Mouse (Mus musculus) testis, adult 2 months (tissue): ENCODE results near the gene Galnt7.

Experiments
- CTCF ChIP-seq: fragments of 200-500 bp; IDR thresholded peaks from 2 replicates; pipeline ENCODE4 v1.5.1; 2012; ENCODE audit warnings: low read depth, mild to moderate bottlenecking, inconsistent platforms, low read length, moderate library complexity; ENCODE audit not compliant: control insufficient read depth, insufficient read depth, insufficient replicate concordance
- POLR2A ChIP-seq: fragments of 200-500 bp; IDR thresholded peaks from 2 replicates; pipeline ENCODE4 v1.6.1; 2012; ENCODE audit warnings: low read depth, mild to moderate bottlenecking, inconsistent platforms, low read length, moderate library complexity; ENCODE audit not compliant: control insufficient read depth

DNA sequence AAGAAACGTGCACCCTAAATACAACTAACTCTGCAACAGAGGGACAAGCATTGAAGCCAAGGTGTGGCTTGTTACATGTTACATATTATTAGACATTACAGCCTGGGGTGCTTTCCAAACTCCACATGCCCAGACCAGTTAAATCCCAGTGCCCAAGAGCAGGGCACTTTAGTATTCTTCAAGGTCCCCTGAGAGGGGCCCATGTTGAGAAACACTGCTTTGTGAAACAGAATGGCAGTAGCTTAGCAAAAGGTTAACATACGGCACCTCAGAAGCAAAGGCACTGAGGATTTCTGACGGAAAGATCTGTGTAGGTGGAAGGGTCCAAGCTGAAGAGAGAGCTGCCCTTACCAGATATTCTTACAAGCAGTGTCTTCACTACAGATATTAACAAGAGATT lies 67.0 kb downstream of the Galnt7 start:
- TF ChIP-seq CTCF (no peak), POLR2A (no peak)
